Mouse (Mus musculus): ENCODE data around the gene Sult2a5. TPM values are rescaled to one million over a fixed set of nuclear protein-coding genes. Genes with fewer than 3 reads are reported as not detected.

Sult2a5 gene
- polyA plus RNA-seq (2015; fragmentation: Nextera tagmentation; extraction: Ambion mirVana), result not detected in 2 replicates

GRCm38 (mm10) chr7:13623667-13624066, at the start of gene Sult2a5:
Gene Sult2a5 (plus strand): TSS chr7:13623967.
- H3K4me2 ChIP-seq (ENCODE audit: low read depth, low read length), result no peak within 1 kb of the TSS
- H3K9ac ChIP-seq (ENCODE audit: low read length), result no peak within 1 kb of the TSS
- no peak within 1 kb of the TSS for H3K27ac ChIP-seq (ENCODE audit: low read length)
- H3K4me3 ChIP-seq (ENCODE audit: low read length), result no peak within 1 kb of the TSS
- ATAC-seq (ENCODE audit: low read depth), result no peak
- H3K27me3 ChIP-seq (ENCODE audit: control insufficient read depth, insufficient read depth, low read depth, low read length), result no peaks in the 10 kb centered on the region
- H3K4me1 ChIP-seq (replicated peaks; ENCODE audit: control insufficient read depth, insufficient read depth, low read length), result no peaks in the 10 kb centered on the region
- H3K36me3 ChIP-seq (ENCODE audit: control insufficient read depth, insufficient read depth, low read length), result no peaks in the 10 kb centered on the region
- no peaks in the 10 kb centered on the region for H3K9me3 ChIP-seq (ENCODE audit: control insufficient read depth, low read length)

Other genes starting within 250 kb of the Sult2a5 start
- not detected in 2 replicates for gene Cabp5, start 225.8 kb upstream of the Sult2a5 start, polyA plus RNA-seq (2015; fragmentation: Nextera tagmentation; extraction: Ambion mirVana)
- not detected in 2 replicates for gene Bsph1, start 173.1 kb upstream of the Sult2a5 start, polyA plus RNA-seq (2015; fragmentation: Nextera tagmentation; extraction: Ambion mirVana)
- not detected in 2 replicates for gene Bsph2, start 52.9 kb upstream of the Sult2a5 start, polyA plus RNA-seq (2015; fragmentation: Nextera tagmentation; extraction: Ambion mirVana)
- not detected in 2 replicates for gene Sult2a2, start 109.5 kb downstream of the Sult2a5 start, polyA plus RNA-seq (2015; fragmentation: Nextera tagmentation; extraction: Ambion mirVana)
- not detected in 2 replicates for gene Sult2a1, start 213.4 kb downstream of the Sult2a5 start, polyA plus RNA-seq (2015; fragmentation: Nextera tagmentation; extraction: Ambion mirVana)

Measured in lung, embryonic 16.5 days (tissue).